In the genomic region with DNA sequence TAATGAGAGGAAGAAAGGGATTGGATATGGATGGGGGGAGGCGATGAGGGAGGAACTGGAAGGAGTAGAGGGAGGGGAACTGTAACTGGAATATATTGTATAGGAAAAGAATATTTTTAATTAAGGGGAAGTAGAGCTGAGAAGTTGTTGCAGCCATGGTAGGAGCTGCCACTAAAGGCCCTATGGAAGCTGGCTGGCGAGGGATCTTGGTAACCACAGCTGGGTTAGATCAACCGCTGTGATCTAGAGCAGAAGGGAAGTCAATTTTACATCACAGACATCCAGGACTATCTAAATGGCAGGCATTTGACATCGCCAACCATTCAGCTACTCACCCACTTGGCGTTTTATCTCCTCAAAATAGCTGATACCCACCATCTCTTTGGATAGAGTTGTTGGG, we compare ENCODE assay signal across 21 mouse cellular contexts.
"Had no signal": no experiment of that assay in that cellular context is flagged by ENCODE, and none has a peak within 500 bp of the region (broad histone marks: within the 10 kb centered on the region; RNA-seq: fewer than 3 reads in every experiment).

No protein-coding gene starts in this region.

- DNase-seq: kidney, adult 18-20 months; kidney, adult 9 months; kidney, postnatal 25 days; layer of hippocampus, adult 9-11 months; liver, postnatal 0 days; lung, postnatal 10 days; lung, postnatal 36 days; thymus, adult 2 months; thymus, postnatal 14 days; thymus, postnatal 4 days had no signal

- H3K4me2 ChIP-seq: liver, embryonic 11.5 days; lung, embryonic 15.5 days; midbrain, embryonic 13.5 days; neural tube, embryonic 12.5 days had no signal

- H3K4me3 ChIP-seq: layer of hippocampus, adult 2 months; lung, embryonic 15.5 days; midbrain, embryonic 10.5 days; midbrain, embryonic 13.5 days; neural tube, embryonic 12.5 days had no signal

- H3K4me1 ChIP-seq: lung, embryonic 15.5 days; neural tube, embryonic 12.5 days had no signal

- H3K36me3 ChIP-seq: lung, embryonic 15.5 days; midbrain, embryonic 13.5 days; neural tube, embryonic 12.5 days had no signal

- ATAC-seq: intestine, embryonic 16.5 days; liver, postnatal 0 days; midbrain, embryonic 13.5 days; midbrain, embryonic 16.5 days had no signal

- H3K27me3 ChIP-seq: neural tube, embryonic 12.5 days had no signal

- H3K27ac ChIP-seq: kidney, postnatal 0 days; layer of hippocampus, adult 2 months; liver, embryonic 14.5 days; lung, embryonic 15.5 days; midbrain, embryonic 10.5 days; midbrain, embryonic 13.5 days; neural tube, embryonic 12.5 days; stomach, postnatal 0 days had no signal

- H3K9ac ChIP-seq: liver, embryonic 14.5 days; liver, postnatal 0 days; lung, embryonic 15.5 days; midbrain, embryonic 13.5 days; neural tube, embryonic 12.5 days had no signal

- H3K9me3 ChIP-seq: lung, embryonic 15.5 days; midbrain, embryonic 10.5 days; neural tube, embryonic 12.5 days had no signal
